Mouse (Mus musculus): Measurements from ENCODE around the gene Slc25a29.

GRCm38 (mm10) chr12:108869575-108869974, 33.9 kb upstream of the Slc25a29 start:
- peak; percentile 56 for TF ChIP-seq CTCF (IDR thresholded peaks at IDR 0.05; ENCODE audit: low read depth)
- TF ChIP-seq EP300 (optimal IDR thresholded peaks at IDR 0.05), result no peak

Measured in stomach, postnatal 0 days (tissue).